Mouse (Mus musculus): ENCODE data around the gene Ifnz.

- TF ChIP-seq CTCF (IDR thresholded peaks at IDR 0.05; ENCODE audit: borderline replicate concordance, extremely low read depth, insufficient read depth, insufficient read length) = no peak
- TF ChIP-seq POLR2A (IDR thresholded peaks at IDR 0.05; ENCODE audit: borderline replicate concordance, extremely low read depth, insufficient read depth, insufficient read length, poor library complexity, severe bottlenecking) = no peak
Measured at GRCm38 (mm10) chr4:88819659-88820058, 37.7 kb downstream of the Ifnz start, which contains the start of gene Ifna11.
